Mouse (Mus musculus) lung, adult 10 weeks (tissue): Measurements from ENCODE around the gene Rbfox3. TPM values are rescaled to one million over a fixed set of nuclear protein-coding genes. Genes with fewer than 3 reads are reported as not detected.

Source experiments
- polyA plus RNA-seq: library from polyadenylated mRNA; stranded (reverse); fragments of 350-450 nt; fragmentation: Illumina TruSeq; extraction: RNeasy Lipid Tissue Mini Kit (QIAGEN cat#74804); gene quantifications from one replicate; pipeline ENCODE4 v1.2.3, GENCODE M21; 2014; ENCODE audit warnings: low read depth, low replicate concordance; ENCODE audit not compliant: insufficient read depth

The Rbfox3 gene
- 0.96 TPM for polyA plus RNA-seq

GRCm38 (mm10) chr11:118911307-118912070 is at the start of gene Rbfox3:
Rbfox3 (minus strand) TSS chr11:118911597.

GRCm38 (mm10) chr11:118476396-118477373 is 434.7 kb downstream of the Rbfox3 start, which contains the start of gene Engase:
Engase (plus strand) TSS chr11:118476829.

Other genes with a start within 250 kb of the Rbfox3 start
- gene Enpp7, start 76.6 kb upstream of the Rbfox3 start, polyA plus RNA-seq, result not detected
- gene Cbx2, start 111.4 kb upstream of the Rbfox3 start, polyA plus RNA-seq, result 1.8 TPM
- 8.8 TPM for gene Cbx8, start 129.4 kb upstream of the Rbfox3 start, polyA plus RNA-seq
- 6.2 TPM for gene Cbx4, start 174.6 kb upstream of the Rbfox3 start, polyA plus RNA-seq